Mouse (Mus musculus) midbrain, postnatal 0 days (tissue): ENCODE data around the gene Ace3. TPM values are rescaled to one million over a fixed set of nuclear protein-coding genes. Genes with fewer than 3 reads are reported as not detected.

ENCODE experiments used
- ATAC-seq: fragments of 200-750 bp; cut with Nextera tagmentation; 2 replicates; pipeline ENCODE4 v1.8.0; 2017; ENCODE audit warnings: moderate number of reproducible peaks, mild to moderate bottlenecking, moderate TSS enrichment, moderate library complexity; ENCODE audit not compliant: low FRiP score
- DNase-seq: peaks from one replicate; pipeline ENCODE4 v3.0.0-alpha.2; 2015; ENCODE audit warnings: low spot score
- H3K27ac ChIP-seq: fragments of 300-500 bp; sonication (generic); 2 replicates; pipeline ENCODE4 v1.5.1; 2014; ENCODE audit warnings: low read depth, mild to moderate bottlenecking, low read length, mixed read lengths
- H3K27me3 ChIP-seq: fragments of 300-500 bp; sonication (generic); 2 replicates; pipeline ENCODE4 v1.6.1; 2014; ENCODE audit warnings: low read length, control low read depth, mixed read lengths; ENCODE audit not compliant: insufficient read depth
- H3K36me3 ChIP-seq: fragments of 300-500 bp; sonication (generic); 2 replicates; pipeline ENCODE4 v1.6.1; 2014; ENCODE audit warnings: low read length, control low read depth, mixed read lengths; ENCODE audit not compliant: insufficient read depth
- H3K4me1 ChIP-seq: fragments of 300-500 bp; sonication (generic); 2 replicates; pipeline ENCODE4 v1.6.1; 2014; ENCODE audit warnings: mild to moderate bottlenecking, control low read depth, antibody characterized with exemption, low read length, mixed read lengths; ENCODE audit not compliant: insufficient read depth
- H3K4me2 ChIP-seq: fragments of 300-500 bp; sonication (generic); 2 replicates; pipeline ENCODE4 v1.6.1; 2014; ENCODE audit warnings: low read depth, mild to moderate bottlenecking, low read length, mixed read lengths; ENCODE audit not compliant: poor library complexity, severe bottlenecking
- H3K4me3 ChIP-seq: fragments of 300-500 bp; sonication (generic); 2 replicates; pipeline ENCODE4 v1.5.1; 2014; ENCODE audit warnings: low read depth, mild to moderate bottlenecking, low read length, moderate library complexity
- H3K9ac ChIP-seq: fragments of 300-500 bp; sonication (generic); replicated peaks from 2 replicates; pipeline ENCODE4 v1.6.1; 2014; ENCODE audit warnings: mild to moderate bottlenecking, low read length, moderate library complexity, mixed read lengths; ENCODE audit not compliant: poor library complexity, severe bottlenecking
- H3K9me3 ChIP-seq: fragments of 300-500 bp; sonication (generic); 2 replicates; pipeline ENCODE4 v1.6.1; 2016; ENCODE audit warnings: low read length, control low read depth
- CTCF ChIP-seq: IDR thresholded peaks from 2 replicates; pipeline ENCODE4 v1.5.1; 2016; ENCODE audit warnings: antibody characterized with exemption, mild to moderate bottlenecking
- WGBS: fragments of 180-500 bp; shearing (Covaris S2); extraction: QIAGEN DNeasy Blood & Tissue Kit; methylation state at CpG from one replicate; pipeline ENCODE4 v1.1.7; 2014; 5-methylcytosine and 5-hydroxymethylcytosine counted together
- polyA plus RNA-seq: library from polyadenylated mRNA; unstranded; fragments of >200 nt; fragmentation: Nextera tagmentation; extraction: Ambion mirVana; gene quantifications from 2 replicates; pipeline ENCODE4 v1.2.1, GENCODE M21; 2015
- total RNA-seq: library from RNA; depleted of rRNA; stranded (reverse); fragments of >200 nt; gene quantifications from 2 replicates; pipeline ENCODE4 v1.2.3, GENCODE M21; 2014

The Ace3 gene
- total and polyA plus RNA-seq, 2 experiments from 2014 or later, result not detected

GRCm38 (mm10) chr11:106005970-106006369, 11.5 kb downstream of the Ace3 start:
- no peaks in the 10 kb centered on the region for H3K36me3 ChIP-seq
- H3K9me3 ChIP-seq, result no peaks in the 10 kb centered on the region
- ATAC-seq (no peak), DNase-seq (no peak)
- TF ChIP-seq CTCF, result no peak
- H3K4me3 ChIP-seq, result no peak overlapping the region
- peaks cover 8% of the 10 kb centered on the region for H3K27me3 ChIP-seq
- no peak overlapping the region for H3K27ac ChIP-seq
- whole genome bisulfite sequencing, result 37% methylated on average over 5 of the region's 5 CpGs
- H3K9ac ChIP-seq, result no peak overlapping the region
- no peaks in the 10 kb centered on the region for H3K4me1 ChIP-seq
- no peak overlapping the region for H3K4me2 ChIP-seq

- WGBS, result 1% methylated on average over 25 of the region's 25 CpGs
- 0 out of 2 replicates have a peak, but pooled peaks have one; percentile 38 for ATAC-seq
Observed at GRCm38 (mm10) chr11:106007821-106008220, 13.3 kb downstream of the Ace3 start, which contains the start of gene Kcnh6. Kcnh6 (plus strand) TSS chr11:106008124.

GRCm38 (mm10) chr11:106012711-106013110, 18.2 kb downstream of the Ace3 start:
- no peaks in the 10 kb centered on the region for H3K36me3 ChIP-seq
- DNase-seq (no peak), ATAC-seq (no peak)
- H3K4me2 ChIP-seq, result no peak overlapping the region
- no peak overlapping the region for H3K9ac ChIP-seq
- H3K27me3 ChIP-seq, result peaks cover 8% of the 10 kb centered on the region
- TF ChIP-seq CTCF, result no peak
- no peaks in the 10 kb centered on the region for H3K9me3 ChIP-seq
- H3K4me3 ChIP-seq, result no peak overlapping the region
- no peak overlapping the region for H3K27ac ChIP-seq
- H3K4me1 ChIP-seq, result no peaks in the 10 kb centered on the region
- WGBS, result 44% methylated on average over 7 of the region's 7 CpGs

More at GRCm38 (mm10) chr11:106007821-106008220, 13.3 kb downstream of the Ace3 start, which contains the start of gene Kcnh6:
- Histone ChIP-seq H3K27me3 (peaks cover 8% of the 10 kb centered on the region), H3K36me3 (no peaks in the 10 kb centered on the region), H3K9ac (peak within 1 kb of the TSS; percentile 36; the same call in 1 of the 2 replicates), H3K4me3 (peak within 1 kb of the TSS; percentile 15; the same call in 1 of the 2 replicates), H3K4me1 (no peaks in the 10 kb centered on the region), H3K27ac (no peak within 1 kb of the TSS), H3K9me3 (no peaks in the 10 kb centered on the region), H3K4me2 (peak within 1 kb of the TSS; percentile 55)
- no peak for TF ChIP-seq CTCF
- DNase-seq, result peak; percentile 20

GRCm38 (mm10) chr11:106013556-106014225, 19.2 kb downstream of the Ace3 start:
- WGBS, result 65% methylated on average over 11 of the region's 11 CpGs

GRCm38 (mm10) chr11:106016440-106016839, 22.0 kb downstream of the Ace3 start:
- ATAC-seq (no peak), DNase-seq (no peak)
- H3K27ac ChIP-seq, result no peak overlapping the region
- 83% methylated on average over 5 of the region's 5 CpGs for WGBS
- no peak overlapping the region for H3K9ac ChIP-seq
- no peak overlapping the region for H3K4me2 ChIP-seq
- H3K36me3 ChIP-seq, result no peaks in the 10 kb centered on the region
- H3K9me3 ChIP-seq, result no peaks in the 10 kb centered on the region
- H3K4me1 ChIP-seq, result peaks cover 7% of the 10 kb centered on the region; the same call in 1 of the 2 replicates
- no peaks in the 10 kb centered on the region for H3K27me3 ChIP-seq
- no peak overlapping the region for H3K4me3 ChIP-seq
- no peak for TF ChIP-seq CTCF

More at GRCm38 (mm10) chr11:106013556-106014225, 19.2 kb downstream of the Ace3 start:
- H3K9ac ChIP-seq, result no peak overlapping the region
- DNase-seq (peak; percentile 90), ATAC-seq (no peak)
- H3K4me2 ChIP-seq, result no peak overlapping the region
- H3K27ac ChIP-seq, result no peak overlapping the region
- no peak for TF ChIP-seq CTCF
- no peaks in the 10 kb centered on the region for H3K4me1 ChIP-seq
- H3K4me3 ChIP-seq, result no peak overlapping the region
- H3K27me3 ChIP-seq, result peaks cover 8% of the 10 kb centered on the region; the same call in 1 of the 2 replicates
- H3K36me3 ChIP-seq, result no peaks in the 10 kb centered on the region
- no peaks in the 10 kb centered on the region for H3K9me3 ChIP-seq

GRCm38 (mm10) chr11:106020051-106020763, 25.7 kb downstream of the Ace3 start:
- Histone ChIP-seq H3K27ac (peak overlapping the region; percentile 77), H3K9me3 (no peaks in the 10 kb centered on the region), H3K27me3 (no peaks in the 10 kb centered on the region), H3K9ac (peak overlapping the region; percentile 72), H3K36me3 (no peaks in the 10 kb centered on the region), H3K4me1 (peaks cover 7% of the 10 kb centered on the region; the same call in 1 of the 2 replicates), H3K4me3 (peak overlapping the region; percentile 47), H3K4me2 (peak overlapping the region; percentile 65)
- ATAC-seq (peak; percentile 81), DNase-seq (peak; percentile 68)
- peak; percentile 18; the same call in 1 of the 2 replicates for TF ChIP-seq CTCF
- WGBS, result under 1% methylated on average over 50 of the region's 50 CpGs
